Mouse (Mus musculus) heart, embryonic 15.5 days (tissue): Measurements from ENCODE around the gene Ep400. TPM values are rescaled to one million over a fixed set of nuclear protein-coding genes. Genes with fewer than 3 reads are reported as not detected.

Source experiments
- ATAC-seq: fragments of 200-750 bp; cut with Nextera tagmentation; replicated peaks from 2 replicates; pipeline ENCODE4 v1.8.0; 2017; ENCODE audit warnings: low read depth, moderate TSS enrichment; ENCODE audit not compliant: insufficient number of reproducible peaks, insufficient read depth, low FRiP score
- H3K27ac ChIP-seq: fragments of 300-500 bp; sonication (generic); 2 replicates; pipeline ENCODE4 v1.5.1; 2015; ENCODE audit warnings: mild to moderate bottlenecking, inconsistent platforms
- H3K27me3 ChIP-seq: fragments of 300-500 bp; sonication (generic); 2 replicates; pipeline ENCODE4 v1.6.1; 2015; ENCODE audit warnings: inconsistent platforms
- H3K36me3 ChIP-seq: fragments of 300-500 bp; sonication (generic); 2 replicates; pipeline ENCODE4 v1.6.1; 2015; ENCODE audit warnings: mild to moderate bottlenecking, inconsistent platforms
- H3K4me1 ChIP-seq: fragments of 300-500 bp; sonication (generic); replicated peaks from 2 replicates; pipeline ENCODE4 v1.6.1; 2015; ENCODE audit warnings: inconsistent platforms
- H3K4me2 ChIP-seq: fragments of 300-500 bp; sonication (generic); 2 replicates; pipeline ENCODE4 v1.6.1; 2015; ENCODE audit warnings: inconsistent platforms, mild to moderate bottlenecking, moderate library complexity
- H3K4me3 ChIP-seq: fragments of 300-500 bp; sonication (generic); 2 replicates; pipeline ENCODE4 v1.5.1; 2015; ENCODE audit warnings: mild to moderate bottlenecking, inconsistent platforms
- H3K9ac ChIP-seq: fragments of 300-500 bp; sonication (generic); 2 replicates; pipeline ENCODE4 v1.6.1; 2015; ENCODE audit warnings: mild to moderate bottlenecking, inconsistent platforms
- H3K9me3 ChIP-seq: fragments of 300-500 bp; sonication (generic); replicated peaks from 2 replicates; pipeline ENCODE4 v1.6.1; 2016; ENCODE audit warnings: inconsistent platforms
- WGBS: fragments of 180-500 bp; shearing (Covaris S2); methylation state at CpG from one replicate; pipeline ENCODE4 v1.1.7; 2015; ENCODE audit warnings: mixed read lengths; 5-methylcytosine and 5-hydroxymethylcytosine counted together
- microRNA-seq: library from miRNA; unstranded; fragments of <30 nt; microRNA quantifications from one replicate; pipeline ENCODE4, GENCODE M21; 2016
- polyA plus RNA-seq: library from polyadenylated mRNA; unstranded; fragments of >200 nt; fragmentation: Nextera tagmentation; extraction: Ambion mirVana; gene quantifications from 2 replicates; pipeline ENCODE4 v1.2.1, GENCODE M21; 2015

Gene Ep400
- polyA plus RNA-seq, 1 experiment from 2014 or later = 22.9 TPM

DNA sequence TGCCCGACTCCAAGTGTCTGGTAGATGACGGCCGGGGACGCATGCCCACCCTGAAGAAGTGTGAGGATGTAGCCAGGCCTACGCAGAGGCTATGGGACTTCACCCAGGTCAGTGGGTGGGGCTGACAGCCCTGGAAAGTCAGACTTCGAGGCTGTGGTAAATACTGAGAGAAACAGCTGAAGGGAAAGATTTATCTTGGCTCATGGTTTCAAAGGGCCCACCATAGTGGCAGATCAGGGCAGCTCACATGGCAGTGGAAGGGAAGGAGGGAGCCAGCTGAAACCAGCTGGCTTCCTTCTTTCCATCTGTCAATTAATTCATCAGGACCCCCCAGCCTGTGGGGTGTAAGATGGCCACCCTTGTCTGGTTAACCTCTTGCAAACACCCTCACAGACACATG lies 151.3 kb downstream of the Ep400 start:
- Histone ChIP-seq H3K27me3 (0 out of 2 replicates have a peak, but pooled peaks cover 3% of the 10 kb centered on the region), H3K27ac (no peak overlapping the region), H3K4me2 (no peak overlapping the region), H3K4me3 (no peak overlapping the region), H3K4me1 (no peaks in the 10 kb centered on the region), H3K9ac (no peak overlapping the region), H3K9me3 (no peaks in the 10 kb centered on the region), H3K36me3 (no peaks in the 10 kb centered on the region)
- WGBS = 85% methylated on average over 6 of the region's 6 CpGs
- no peak for ATAC-seq

Small RNA genes within 50 kb of the gene (microRNA-seq; reads per million reads assigned to microRNA genes)
- gene Mir7026 = 1.5 reads per million

Other genes starting within 250 kb of the Ep400 start
- gene Galnt9, start 226.4 kb downstream of the Ep400 start, polyA plus RNA-seq = 0.05 and 0.33 TPM in 2 replicates
- gene Noc4l, start 117.3 kb downstream of the Ep400 start, polyA plus RNA-seq = 24.1 and 39.4 TPM in 2 replicates
- 11.2 and 11.8 TPM in 2 replicates for gene Ddx51, start 117.3 kb downstream of the Ep400 start, polyA plus RNA-seq
- gene Pus1, start 9.9 kb upstream of the Ep400 start, polyA plus RNA-seq = 27.2 and 34.2 TPM in 2 replicates
- gene Ulk1, start 39.4 kb upstream of the Ep400 start, polyA plus RNA-seq = 9.2 and 15.9 TPM in 2 replicates
- 23.1 and 26.7 TPM in 2 replicates for gene Hscb, start 69.1 kb upstream of the Ep400 start, polyA plus RNA-seq
- 12.9 and 17.4 TPM in 2 replicates for gene Chek2, start 69.3 kb upstream of the Ep400 start, polyA plus RNA-seq
- gene Ttc28, start 109.1 kb upstream of the Ep400 start, polyA plus RNA-seq = 5.8 and 7.1 TPM in 2 replicates